Comparison of ENCODE assay signal across 11 mouse cellular contexts in genomic region chr2:30918780-30919329, GRCm38 (mm10). TPM values are rescaled to one million over a fixed set of nuclear protein-coding genes. Genes with fewer than 3 reads are reported as not detected.
DNase-seq lines count a peak whose midpoint lies in the region; ATAC-seq lines count a peak whose summit lies in the region.
"Had no signal": no experiment of that assay in that cellular context is flagged by ENCODE, and none has a peak within 500 bp of the region (broad histone marks: within the 10 kb centered on the region; RNA-seq: fewer than 3 reads in every experiment).

No protein-coding gene starts in this region.

- no peak overlapping the region for H3K4me2 ChIP-seq in heart, embryonic 12.5 days
- H3K4me2 ChIP-seq in midbrain, embryonic 11.5 days, result no peak overlapping the region
- H3K4me2 ChIP-seq in midbrain, embryonic 16.5 days (ENCODE audit: low read length), result no peak overlapping the region
- no peak overlapping the region for H3K4me2 ChIP-seq in stomach, embryonic 15.5 days

- ATAC-seq in heart, embryonic 12.5 days (ENCODE audit: insufficient number of reproducible peaks, low FRiP score), result peak; percentile 69
- no peak for ATAC-seq in midbrain, embryonic 11.5 days (ENCODE audit: low FRiP score)
- ATAC-seq in midbrain, embryonic 16.5 days, result no peak
- ATAC-seq in stomach, embryonic 15.5 days (ENCODE audit: insufficient read depth, low FRiP score, low read depth), result peak; percentile 39; the same call in 1 of the 2 replicates

- intact Hi-C loops in gastrocnemius, postnatal 36 days (cut with DNase I), result no loop called here

- WGBS in heart, embryonic 12.5 days, result 29% methylated on average over 8 of the region's 8 CpGs
- 57% methylated on average over 8 of the region's 8 CpGs for WGBS in midbrain, embryonic 11.5 days
- 61% methylated on average over 8 of the region's 8 CpGs for WGBS in midbrain, embryonic 16.5 days
- WGBS in stomach, embryonic 15.5 days, result 40% methylated on average over 8 of the region's 8 CpGs

- no peaks in the 10 kb centered on the region for H3K36me3 ChIP-seq in heart, embryonic 12.5 days
- no peaks in the 10 kb centered on the region for H3K36me3 ChIP-seq in midbrain, embryonic 11.5 days (ENCODE audit: control insufficient read depth, insufficient read depth, low read length)
- H3K36me3 ChIP-seq in midbrain, embryonic 16.5 days (ENCODE audit: control insufficient read depth, insufficient read depth, low read length), result no peaks in the 10 kb centered on the region
- no peaks in the 10 kb centered on the region for H3K36me3 ChIP-seq in stomach, embryonic 15.5 days

- peak overlapping the region; percentile 73 for H3K27ac ChIP-seq in heart, embryonic 12.5 days (ENCODE audit: poor library complexity, severe bottlenecking)
- no peak overlapping the region for H3K27ac ChIP-seq in midbrain, embryonic 11.5 days (ENCODE audit: low read depth, low read length)
- no peak overlapping the region for H3K27ac ChIP-seq in midbrain, embryonic 16.5 days (ENCODE audit: low read length)
- peak overlapping the region; percentile 55; the same call in 1 of the 2 replicates for H3K27ac ChIP-seq in stomach, embryonic 15.5 days

- H3K9me3 ChIP-seq in heart, embryonic 12.5 days (replicated peaks), result no peaks in the 10 kb centered on the region
- no peaks in the 10 kb centered on the region for H3K9me3 ChIP-seq in midbrain, embryonic 11.5 days (ENCODE audit: control insufficient read depth, low read length)
- H3K9me3 ChIP-seq in midbrain, embryonic 16.5 days (replicated peaks; ENCODE audit: control insufficient read depth, low read length, poor library complexity, severe bottlenecking), result no peaks in the 10 kb centered on the region
- H3K9me3 ChIP-seq in stomach, embryonic 15.5 days, result no peaks in the 10 kb centered on the region

- no peak for DNase-seq in heart, adult 18-20 months
- peak; percentile 79 for DNase-seq in midbrain, embryonic 11.5 days (ENCODE audit: low spot score, missing footprints)
- peak; percentile 81 for DNase-seq in gonadal fat pad, adult 2 months (ENCODE audit: low read depth)
- no peak for DNase-seq in gastrocnemius, postnatal 36 days
- no peak for DNase-seq in right cerebral cortex, postnatal 25 days
- DNase-seq: cerebellum, postnatal 14 days; gastrocnemius, postnatal 10 days had no signal

- H3K27me3 ChIP-seq in heart, embryonic 12.5 days (replicated peaks), result no peaks in the 10 kb centered on the region
- no peaks in the 10 kb centered on the region for H3K27me3 ChIP-seq in midbrain, embryonic 11.5 days (ENCODE audit: control insufficient read depth, insufficient read depth, low read length)
- H3K27me3 ChIP-seq in midbrain, embryonic 16.5 days (ENCODE audit: control insufficient read depth, insufficient read depth, low read depth, low read length), result no peaks in the 10 kb centered on the region
- H3K27me3 ChIP-seq in stomach, embryonic 15.5 days (replicated peaks), result no peaks in the 10 kb centered on the region
- H3K27me3 ChIP-seq: CH12.LX had no signal

- no peak overlapping the region for H3K4me3 ChIP-seq in heart, embryonic 12.5 days
- no peak overlapping the region for H3K4me3 ChIP-seq in midbrain, embryonic 11.5 days (ENCODE audit: low read depth, low read length)
- H3K4me3 ChIP-seq in midbrain, embryonic 16.5 days (ENCODE audit: low read depth, low read length), result no peak overlapping the region
- no peak overlapping the region for H3K4me3 ChIP-seq in stomach, embryonic 15.5 days (replicated peaks)

- H3K4me1 ChIP-seq in heart, embryonic 12.5 days (replicated peaks), result peaks cover 26% of the 10 kb centered on the region
- no peaks in the 10 kb centered on the region for H3K4me1 ChIP-seq in midbrain, embryonic 11.5 days (ENCODE audit: control insufficient read depth, insufficient read depth, low read length)
- no peaks in the 10 kb centered on the region for H3K4me1 ChIP-seq in midbrain, embryonic 16.5 days (ENCODE audit: control insufficient read depth, insufficient read depth, low read length)
- peaks cover 8% of the 10 kb centered on the region; the same call in 1 of the 2 replicates for H3K4me1 ChIP-seq in stomach, embryonic 15.5 days

- no peak overlapping the region for H3K9ac ChIP-seq in heart, embryonic 12.5 days
- no peak overlapping the region for H3K9ac ChIP-seq in midbrain, embryonic 11.5 days (ENCODE audit: low read length)
- no peak overlapping the region for H3K9ac ChIP-seq in midbrain, embryonic 16.5 days (ENCODE audit: low read depth, low read length)
- no peak overlapping the region for H3K9ac ChIP-seq in stomach, embryonic 15.5 days

RNA-seq across cellular contexts. Expression of gene Ptges, which starts 10.8 kb away (rescaled TPM):
- polyA plus RNA-seq in heart, embryonic 12.5 days (2016; fragmentation: Nextera tagmentation; extraction: Ambion mirVana), result 2.3 and 4.3 TPM in 2 replicates
- total RNA-seq in heart, adult 18-20 months (2021), result 1 to 10 TPM; 1.5 to 2.6 TPM
- polyA plus RNA-seq in midbrain, embryonic 11.5 days (2014; fragmentation: Nextera tagmentation; extraction: Ambion mirVana), result 4.7 and 6.1 TPM in 2 replicates
- 5.1 and 5.2 TPM in 2 replicates for polyA plus RNA-seq in midbrain, embryonic 16.5 days (2015; fragmentation: Nextera tagmentation; extraction: Ambion mirVana)
- 151 and 205 TPM in 2 replicates for polyA plus RNA-seq in gonadal fat pad, adult 2 months (2012; rRNA removed)
- 6.7 and 9.0 TPM in 2 replicates for polyA plus RNA-seq in stomach, embryonic 15.5 days (2015; fragmentation: Nextera tagmentation; extraction: Ambion mirVana)
- 1 to 10 TPM; 3.0 to 6.5 TPM for total RNA-seq in gastrocnemius, postnatal 36 days (2021)

RNA-seq across cellular contexts. Expression of gene Tor1b, which starts 33.9 kb away (rescaled TPM):
- 25.1 and 25.8 TPM in 2 replicates for polyA plus RNA-seq in heart, embryonic 12.5 days (2016; fragmentation: Nextera tagmentation; extraction: Ambion mirVana)
- total RNA-seq in heart, adult 18-20 months (2021), result 10 to 100 TPM; 25.2 to 29.1 TPM
- polyA plus RNA-seq in midbrain, embryonic 11.5 days (2014; fragmentation: Nextera tagmentation; extraction: Ambion mirVana), result 19.3 and 21.1 TPM in 2 replicates
- polyA plus RNA-seq in midbrain, embryonic 16.5 days (2015; fragmentation: Nextera tagmentation; extraction: Ambion mirVana), result 18.2 and 18.3 TPM in 2 replicates
- polyA plus RNA-seq in gonadal fat pad, adult 2 months (2012; rRNA removed), result 28.0 and 31.4 TPM in 2 replicates
- 30.6 and 31.1 TPM in 2 replicates for polyA plus RNA-seq in stomach, embryonic 15.5 days (2015; fragmentation: Nextera tagmentation; extraction: Ambion mirVana)
- total RNA-seq in gastrocnemius, postnatal 36 days (2021), result 10 to 100 TPM; 19.0 to 22.7 TPM

RNA-seq across cellular contexts. Expression of gene Tor1a, which starts 48.9 kb away (rescaled TPM):
- 56.4 TPM in 2 replicates for polyA plus RNA-seq in heart, embryonic 12.5 days (2016; fragmentation: Nextera tagmentation; extraction: Ambion mirVana)
- total RNA-seq in heart, adult 18-20 months (2021), result 10 to 100 TPM in 1 of 2 experiments, 1 to 10 TPM in 1; 8.8 to 10.3 TPM
- 76.9 and 84.5 TPM in 2 replicates for polyA plus RNA-seq in midbrain, embryonic 11.5 days (2014; fragmentation: Nextera tagmentation; extraction: Ambion mirVana)
- 97.5 and 106 TPM in 2 replicates for polyA plus RNA-seq in midbrain, embryonic 16.5 days (2015; fragmentation: Nextera tagmentation; extraction: Ambion mirVana)
- polyA plus RNA-seq in gonadal fat pad, adult 2 months (2012; rRNA removed), result 37.4 and 41.5 TPM in 2 replicates
- 73.9 and 74.5 TPM in 2 replicates for polyA plus RNA-seq in stomach, embryonic 15.5 days (2015; fragmentation: Nextera tagmentation; extraction: Ambion mirVana)
- 1 to 10 TPM; 4.1 to 5.1 TPM for total RNA-seq in gastrocnemius, postnatal 36 days (2021)

Comparison
In these comparisons a context has a peak if more than half of its experiments do, and no peak if none do; other contexts are left out.
1. ATAC-seq: peak in heart, embryonic 12.5 days (single experiment) and stomach, embryonic 15.5 days (single experiment); none in midbrain, embryonic 11.5 days (single experiment) and midbrain, embryonic 16.5 days (single experiment).
2. H3K27ac ChIP-seq: peak in heart, embryonic 12.5 days (single experiment) and stomach, embryonic 15.5 days (single experiment); none in midbrain, embryonic 11.5 days (single experiment) and midbrain, embryonic 16.5 days (single experiment).
3. DNase-seq: peak in midbrain, embryonic 11.5 days (single experiment) and gonadal fat pad, adult 2 months (single experiment); none in heart, adult 18-20 months (0 of 2), gastrocnemius, postnatal 36 days (0 of 2) and right cerebral cortex, postnatal 25 days (single experiment).
4. RNA of gene Ptges, which starts 10.8 kb away (polyA plus RNA-seq): 151 to 205 TPM in gonadal fat pad, adult 2 months; 6.7 to 9.0 TPM in stomach, embryonic 15.5 days, 5.1 to 5.2 TPM in midbrain, embryonic 16.5 days, 4.7 to 6.1 TPM in midbrain, embryonic 11.5 days and 2.3 to 4.3 TPM in heart, embryonic 12.5 days; every median in the first group is over 10 times any median in the second.